Mouse (Mus musculus): ENCODE measurements around the gene AL607142.1.

AL607142.1 gene

GRCm38 (mm10) chr4:120064696-120065095 lies at the start of gene AL607142.1:
TSS of gene AL607142.1 (plus strand) at chr4:120064996.
- no peak for DNase-seq

- DNase-seq = peak; percentile 53
Observed at GRCm38 (mm10) chr4:120018426-120018825, 46.4 kb upstream of the AL607142.1 start.

GRCm38 (mm10) chr4:120022392-120022791 lies 42.4 kb upstream of the AL607142.1 start:
- DNase-seq = no peak

- no peak for DNase-seq
Observed at GRCm38 (mm10) chr4:120023221-120023840, 41.5 kb upstream of the AL607142.1 start.

- DNase-seq = peak; percentile 88
Observed at GRCm38 (mm10) chr4:120024071-120024470, 40.7 kb upstream of the AL607142.1 start.

GRCm38 (mm10) chr4:120027671-120028070 lies 37.1 kb upstream of the AL607142.1 start:
- DNase-seq = no peak

- no peak for DNase-seq
Observed at GRCm38 (mm10) chr4:120029937-120030336, 34.9 kb upstream of the AL607142.1 start.

- DNase-seq = peak; percentile 72
Observed at GRCm38 (mm10) chr4:120032320-120032983, 32.3 kb upstream of the AL607142.1 start.

GRCm38 (mm10) chr4:120032984-120033355 lies 31.8 kb upstream of the AL607142.1 start:
- peak; percentile 66 for DNase-seq

GRCm38 (mm10) chr4:120036294-120036693 lies 28.5 kb upstream of the AL607142.1 start:
- no peak for DNase-seq

- no peak for DNase-seq
Observed at GRCm38 (mm10) chr4:120037007-120037406, 27.8 kb upstream of the AL607142.1 start.

- no peak for DNase-seq
Observed at GRCm38 (mm10) chr4:120041520-120041919, 23.3 kb upstream of the AL607142.1 start.

- no peak for DNase-seq
Observed at GRCm38 (mm10) chr4:120042480-120042879, 22.3 kb upstream of the AL607142.1 start.

- DNase-seq = no peak
Observed at GRCm38 (mm10) chr4:120044612-120045011, 20.2 kb upstream of the AL607142.1 start.

- peak; percentile 83 for DNase-seq
Observed at GRCm38 (mm10) chr4:120045131-120045537, 19.7 kb upstream of the AL607142.1 start.

- DNase-seq = no peak
Observed at GRCm38 (mm10) chr4:120045871-120046270, 18.9 kb upstream of the AL607142.1 start.

GRCm38 (mm10) chr4:120047060-120047459 lies 17.7 kb upstream of the AL607142.1 start:
- DNase-seq = peak; percentile 38

- no peak for DNase-seq
Observed at GRCm38 (mm10) chr4:120048274-120048673, 16.5 kb upstream of the AL607142.1 start.

- no peak for DNase-seq
Observed at GRCm38 (mm10) chr4:120049857-120050256, 14.9 kb upstream of the AL607142.1 start.

- DNase-seq = no peak
Observed at GRCm38 (mm10) chr4:120052481-120052880, 12.3 kb upstream of the AL607142.1 start.

- no peak for DNase-seq
Observed at GRCm38 (mm10) chr4:120053026-120054005, 11.5 kb upstream of the AL607142.1 start.

- DNase-seq = no peak
Observed at GRCm38 (mm10) chr4:120054145-120054544, 10.7 kb upstream of the AL607142.1 start.

GRCm38 (mm10) chr4:120056451-120056850 lies 8.3 kb upstream of the AL607142.1 start:
- no peak for DNase-seq

Data from right cerebral cortex, adult 18-20 months (tissue).